Mouse (Mus musculus): ENCODE measurements around the gene Acvr1b. TPM values are rescaled to one million over a fixed set of nuclear protein-coding genes. Genes with fewer than 3 reads are reported as not detected.

Acvr1b gene
- polyA plus RNA-seq, 1 experiment, result 3.8 TPM

- TF ChIP-seq MYOD1 (IDR thresholded peaks at IDR 0.05; ENCODE audit: control insufficient read depth, insufficient read length, low read depth), result no peak
- TF ChIP-seq MAX (IDR thresholded peaks at IDR 0.05), result no peak
- TF ChIP-seq FOSL1 (IDR thresholded peaks at IDR 0.05; ENCODE audit: insufficient read depth, low read length, poor library complexity, severe bottlenecking), result no peak
- no peak for TF ChIP-seq CEBPB (IDR thresholded peaks at IDR 0.05; ENCODE audit: low read depth)
- no peak for TF ChIP-seq USF1 (IDR thresholded peaks at IDR 0.05; ENCODE audit: low read depth)
- TF ChIP-seq CTCF (IDR thresholded peaks at IDR 0.05; ENCODE audit: control insufficient read depth, insufficient read depth, insufficient read length), result no peak
- no peak for TF ChIP-seq MYOG (IDR thresholded peaks at IDR 0.05; ENCODE audit: control insufficient read depth, extremely low read depth, insufficient read length)
- Histone ChIP-seq H3K27me3 (ENCODE audit: control insufficient read depth, insufficient read depth, insufficient read length) (peaks cover 56% of the 10 kb centered on the region), H3K4me3 (ENCODE audit: insufficient read depth, poor library complexity, severe bottlenecking) (no peak overlapping the region), H3K79me3 (ENCODE audit: low read depth) (no peaks in the 10 kb centered on the region), H3ac (ENCODE audit: control insufficient read depth, insufficient read length, low read depth) (no peak overlapping the region), H3K36me3 (ENCODE audit: control insufficient read depth, insufficient read depth) (no peaks in the 10 kb centered on the region), H3K79me2 (ENCODE audit: control insufficient read depth, insufficient read depth) (no peaks in the 10 kb centered on the region)
Measured at GRCm38 (mm10) chr15:101165658-101166437, 8.0 kb upstream of the Acvr1b start.

DNA sequence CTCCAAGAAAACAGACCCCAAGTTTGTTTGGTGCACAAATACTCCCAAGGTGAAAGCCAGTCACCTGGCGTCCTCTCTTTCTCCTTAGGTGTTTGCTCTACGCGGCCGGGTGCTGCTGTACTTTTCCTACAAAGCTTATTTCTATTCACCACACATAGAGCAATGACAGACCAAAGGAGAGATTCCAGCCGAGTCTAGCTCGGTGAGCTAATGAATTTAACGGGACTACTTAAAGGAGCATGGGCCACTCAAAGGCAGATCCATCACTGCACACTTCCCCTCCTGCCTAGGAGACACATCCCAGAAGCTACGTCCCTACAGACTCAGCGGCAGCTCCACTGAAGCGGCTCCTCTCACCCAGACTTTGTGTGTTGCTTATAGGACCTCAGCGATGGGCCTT, 6.3 kb upstream of the Acvr1b start:
- no peaks in the 10 kb centered on the region for H3K36me3 ChIP-seq (ENCODE audit: control insufficient read depth, insufficient read depth)
- peaks cover 43% of the 10 kb centered on the region for H3K27me3 ChIP-seq (ENCODE audit: control insufficient read depth, insufficient read depth, insufficient read length)
- no peaks in the 10 kb centered on the region for H3K79me2 ChIP-seq (ENCODE audit: control insufficient read depth, insufficient read depth)
- no peak overlapping the region for H3ac ChIP-seq (ENCODE audit: control insufficient read depth, insufficient read length, low read depth)
- no peaks in the 10 kb centered on the region for H3K79me3 ChIP-seq (ENCODE audit: low read depth)
- TF ChIP-seq CEBPB (IDR thresholded peaks at IDR 0.05; ENCODE audit: low read depth), result no peak
- no peak for TF ChIP-seq CTCF (IDR thresholded peaks at IDR 0.05; ENCODE audit: control insufficient read depth, insufficient read depth, insufficient read length)
- no peak for TF ChIP-seq MYOG (IDR thresholded peaks at IDR 0.05; ENCODE audit: control insufficient read depth, extremely low read depth, insufficient read length)
- no peak for TF ChIP-seq MAX (IDR thresholded peaks at IDR 0.05)
- no peak for TF ChIP-seq FOSL1 (IDR thresholded peaks at IDR 0.05; ENCODE audit: insufficient read depth, low read length, poor library complexity, severe bottlenecking)
- no peak for TF ChIP-seq USF1 (IDR thresholded peaks at IDR 0.05; ENCODE audit: low read depth)
- no peak for TF ChIP-seq MYOD1 (IDR thresholded peaks at IDR 0.05; ENCODE audit: control insufficient read depth, insufficient read length, low read depth)
- H3K4me3 ChIP-seq (ENCODE audit: insufficient read depth, poor library complexity, severe bottlenecking), result no peak overlapping the region

GRCm38 (mm10) chr15:101169910-101170309, 4.0 kb upstream of the Acvr1b start:
- Histone ChIP-seq H3K79me3 (ENCODE audit: low read depth) (no peaks in the 10 kb centered on the region), H3ac (ENCODE audit: control insufficient read depth, insufficient read length, low read depth) (no peak overlapping the region), H3K4me3 (ENCODE audit: insufficient read depth, poor library complexity, severe bottlenecking) (no peak overlapping the region), H3K79me2 (ENCODE audit: control insufficient read depth, insufficient read depth) (no peaks in the 10 kb centered on the region), H3K27me3 (ENCODE audit: control insufficient read depth, insufficient read depth, insufficient read length) (peaks cover 26% of the 10 kb centered on the region), H3K36me3 (ENCODE audit: control insufficient read depth, insufficient read depth) (no peaks in the 10 kb centered on the region)
- TF ChIP-seq MYOG (IDR thresholded peaks at IDR 0.05; ENCODE audit: control insufficient read depth, extremely low read depth, insufficient read length), result no peak
- no peak for TF ChIP-seq MAX (IDR thresholded peaks at IDR 0.05)
- TF ChIP-seq CTCF (IDR thresholded peaks at IDR 0.05; ENCODE audit: control insufficient read depth, insufficient read depth, insufficient read length), result no peak
- TF ChIP-seq USF1 (IDR thresholded peaks at IDR 0.05; ENCODE audit: low read depth), result no peak
- no peak for TF ChIP-seq FOSL1 (IDR thresholded peaks at IDR 0.05; ENCODE audit: insufficient read depth, low read length, poor library complexity, severe bottlenecking)

- H3ac ChIP-seq (ENCODE audit: control insufficient read depth, insufficient read length, low read depth), result no peak overlapping the region
- H3K36me3 ChIP-seq (ENCODE audit: control insufficient read depth, insufficient read depth), result no peaks in the 10 kb centered on the region
- no peak overlapping the region for H3K4me3 ChIP-seq (ENCODE audit: insufficient read depth, poor library complexity, severe bottlenecking)
- TF ChIP-seq FOSL1 (IDR thresholded peaks at IDR 0.05; ENCODE audit: insufficient read depth, low read length, poor library complexity, severe bottlenecking) (no peak), MYOG (IDR thresholded peaks at IDR 0.05; ENCODE audit: control insufficient read depth, extremely low read depth, insufficient read length) (no peak), MAX (IDR thresholded peaks at IDR 0.05) (no peak), MYOD1 (IDR thresholded peaks at IDR 0.05; ENCODE audit: control insufficient read depth, insufficient read length, low read depth) (no peak), USF1 (IDR thresholded peaks at IDR 0.05; ENCODE audit: low read depth) (no peak), CEBPB (IDR thresholded peaks at IDR 0.05; ENCODE audit: low read depth) (no peak), CTCF (IDR thresholded peaks at IDR 0.05; ENCODE audit: control insufficient read depth, insufficient read depth, insufficient read length) (no peak)
- H3K27me3 ChIP-seq (ENCODE audit: control insufficient read depth, insufficient read depth, insufficient read length), result peaks cover 25% of the 10 kb centered on the region
- no peaks in the 10 kb centered on the region for H3K79me2 ChIP-seq (ENCODE audit: control insufficient read depth, insufficient read depth)
- no peaks in the 10 kb centered on the region for H3K79me3 ChIP-seq (ENCODE audit: low read depth)
Measured at GRCm38 (mm10) chr15:101170413-101170980, 3.4 kb upstream of the Acvr1b start.

DNA sequence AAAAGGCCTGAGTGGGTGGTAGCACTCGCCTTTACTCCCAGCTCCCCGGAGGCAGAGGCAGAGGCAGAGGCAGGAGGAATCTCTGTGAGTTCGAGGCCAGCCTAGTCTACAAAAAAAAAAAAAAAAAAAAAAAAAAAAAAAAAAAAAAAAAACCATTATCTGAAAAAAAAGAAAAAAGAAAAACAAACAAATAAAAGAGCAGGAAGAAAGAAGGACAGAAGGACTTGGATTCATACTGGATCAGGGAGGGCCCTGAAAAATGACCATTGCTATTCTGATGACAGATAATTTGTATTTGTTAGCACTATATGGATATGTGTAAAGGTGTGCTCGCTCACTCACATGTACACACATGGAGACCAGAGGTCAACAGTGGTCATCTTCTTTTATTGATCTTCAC, 2.6 kb upstream of the Acvr1b start:
- no peak for TF ChIP-seq FOSL1 (IDR thresholded peaks at IDR 0.05; ENCODE audit: insufficient read depth, low read length, poor library complexity, severe bottlenecking)
- no peak for TF ChIP-seq MAX (IDR thresholded peaks at IDR 0.05)
- TF ChIP-seq USF1 (IDR thresholded peaks at IDR 0.05; ENCODE audit: low read depth), result no peak
- TF ChIP-seq CEBPB (IDR thresholded peaks at IDR 0.05; ENCODE audit: low read depth), result no peak
- no peak overlapping the region for H3ac ChIP-seq (ENCODE audit: control insufficient read depth, insufficient read length, low read depth)
- peaks cover 17% of the 10 kb centered on the region for H3K27me3 ChIP-seq (ENCODE audit: control insufficient read depth, insufficient read depth, insufficient read length)
- no peaks in the 10 kb centered on the region for H3K79me3 ChIP-seq (ENCODE audit: low read depth)
- no peaks in the 10 kb centered on the region for H3K36me3 ChIP-seq (ENCODE audit: control insufficient read depth, insufficient read depth)
- H3K79me2 ChIP-seq (ENCODE audit: control insufficient read depth, insufficient read depth), result no peaks in the 10 kb centered on the region
- no peak overlapping the region for H3K4me3 ChIP-seq (ENCODE audit: insufficient read depth, poor library complexity, severe bottlenecking)

Data from C2C12 (cell line).